Mouse (Mus musculus) liver, adult (tissue): ENCODE data around the gene Rfx4.
A peak's percentile ranks its signal among the peaks of the same experiment; 100 is the strongest.

Experiments used
- GATA4 ChIP-seq: IDR thresholded peaks from 2 replicates; pipeline ENCODE4 v1.6.1; 2014; ENCODE audit warnings: mild to moderate bottlenecking, low read length; ENCODE audit not compliant: insufficient replicate concordance

Gene Rfx4

DNA sequence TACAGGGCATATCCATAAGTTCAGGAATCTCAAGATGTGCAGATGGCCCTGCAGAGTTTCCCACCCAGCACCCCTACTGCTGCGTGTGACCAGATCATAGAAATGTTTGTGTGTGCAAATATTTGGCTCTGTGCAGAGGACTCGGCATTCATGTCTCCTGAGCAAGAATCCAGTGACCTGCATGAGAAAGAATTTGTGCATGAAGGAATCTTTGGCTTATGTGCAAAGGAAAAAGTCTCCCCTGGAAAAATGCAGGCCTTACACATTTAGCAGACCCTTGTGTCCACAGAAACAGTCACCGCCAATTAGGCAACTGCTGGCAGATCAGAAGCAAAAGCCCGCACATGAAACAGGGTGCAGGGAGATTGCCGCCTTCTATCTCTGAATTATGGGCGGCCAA, 22.4 kb upstream of the Rfx4 start:
- TF ChIP-seq GATA4: no peak

DNA sequence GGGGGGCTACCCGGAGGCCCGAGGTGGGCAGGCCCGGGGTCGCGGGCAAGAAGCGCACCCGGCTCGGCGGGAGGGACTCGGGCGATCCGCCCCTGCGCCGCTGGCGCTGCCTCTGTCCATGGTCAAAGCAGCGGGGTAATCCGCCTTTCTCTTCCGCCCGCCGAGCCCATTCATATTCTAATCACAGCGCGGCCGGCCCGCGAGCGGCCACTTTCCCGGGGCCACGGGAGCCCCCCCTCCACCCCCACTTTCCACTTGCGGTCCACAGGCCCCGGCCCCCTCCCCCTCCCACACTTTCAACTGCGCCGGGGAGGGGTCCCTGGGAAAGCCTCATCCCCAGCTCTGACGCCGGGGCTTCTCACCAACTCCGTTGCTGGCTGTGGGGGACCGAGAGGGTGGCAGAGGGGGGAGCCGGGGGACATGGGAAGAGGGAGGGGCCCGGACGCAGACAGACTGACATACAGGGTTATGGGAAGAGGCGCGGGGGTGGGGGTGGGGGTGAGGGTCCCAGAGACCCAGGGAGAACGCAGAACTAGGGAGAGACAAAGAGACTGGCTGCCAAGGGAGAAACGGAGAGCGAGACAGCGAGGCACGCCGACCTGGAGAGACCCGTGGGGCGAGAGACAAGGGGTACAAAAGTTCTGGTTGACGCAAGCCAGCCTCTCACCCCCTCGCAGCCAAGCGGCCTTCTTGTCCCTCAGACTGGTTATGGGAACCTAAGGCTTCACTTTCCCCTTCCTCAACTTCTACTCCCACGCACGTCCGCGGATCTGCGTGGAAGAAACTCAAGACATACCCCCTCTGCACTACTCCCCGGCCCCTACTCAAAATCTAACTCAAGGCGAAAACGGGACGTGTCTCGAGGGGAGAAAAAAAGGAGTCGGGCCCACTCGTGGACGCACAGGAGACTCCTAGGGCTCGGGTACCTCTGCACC, 744 bp upstream of the Rfx4 start:
- no peak for TF ChIP-seq GATA4

DNA sequence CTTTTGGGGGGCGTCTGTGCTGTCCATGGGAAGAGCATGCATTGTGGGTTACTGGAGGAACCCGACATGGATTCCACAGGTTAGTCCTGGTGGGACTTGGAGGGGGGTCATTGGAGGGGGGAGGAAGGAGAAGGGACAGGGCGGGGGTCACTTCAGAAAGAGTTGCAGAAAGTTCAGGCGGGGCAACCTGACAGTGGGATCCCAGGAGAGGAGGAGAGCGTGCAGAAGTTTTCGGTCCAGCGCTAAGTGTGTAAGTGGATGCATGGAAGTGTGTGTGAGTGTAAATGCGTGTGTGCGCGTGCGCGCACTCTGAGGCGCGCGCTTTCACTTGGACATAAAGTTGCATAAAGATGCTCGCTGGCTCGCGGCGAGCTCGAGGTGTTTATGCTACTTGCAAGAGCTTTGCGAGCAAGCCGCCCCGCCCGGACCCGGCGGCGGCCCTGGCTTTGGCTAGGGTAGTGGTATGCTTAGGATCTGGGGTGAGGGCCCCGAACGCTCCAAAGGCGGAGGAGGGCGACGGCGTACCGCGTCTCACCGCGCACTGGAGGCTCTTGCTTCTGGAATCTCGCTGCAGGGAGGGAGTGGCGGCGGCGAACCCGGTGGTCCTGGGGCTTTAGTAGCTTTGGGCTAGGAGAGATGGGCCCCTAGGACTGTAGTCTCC, 703 bp downstream of the Rfx4 start:
- TF ChIP-seq GATA4: no peak

GRCm38 (mm10) chr10:84757426-84758199, 1.8 kb downstream of the Rfx4 start:
- TF ChIP-seq GATA4: peak; percentile 15; the same call in 1 of the 2 replicates

DNA sequence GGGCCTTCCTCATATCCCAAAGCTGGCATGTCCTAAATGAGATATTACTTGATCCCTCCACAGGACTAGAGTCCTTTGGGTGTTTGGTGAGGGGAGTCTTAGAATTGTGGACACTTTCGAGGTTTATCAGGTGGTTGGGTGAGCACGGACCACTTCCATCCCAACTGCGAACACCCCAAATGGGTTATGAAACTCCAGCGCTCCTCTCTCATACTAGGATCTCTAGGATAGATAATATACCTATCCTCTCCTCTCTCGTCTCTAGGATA, 2.3 kb downstream of the Rfx4 start:
- TF ChIP-seq GATA4: no peak

- no peak for TF ChIP-seq GATA4
Observed at GRCm38 (mm10) chr10:84758483-84759431, 2.9 kb downstream of the Rfx4 start.

GRCm38 (mm10) chr10:84759511-84760117, 3.8 kb downstream of the Rfx4 start:
- no peak for TF ChIP-seq GATA4

GRCm38 (mm10) chr10:84760118-84761111, 4.6 kb downstream of the Rfx4 start:
- TF ChIP-seq GATA4: no peak

DNA sequence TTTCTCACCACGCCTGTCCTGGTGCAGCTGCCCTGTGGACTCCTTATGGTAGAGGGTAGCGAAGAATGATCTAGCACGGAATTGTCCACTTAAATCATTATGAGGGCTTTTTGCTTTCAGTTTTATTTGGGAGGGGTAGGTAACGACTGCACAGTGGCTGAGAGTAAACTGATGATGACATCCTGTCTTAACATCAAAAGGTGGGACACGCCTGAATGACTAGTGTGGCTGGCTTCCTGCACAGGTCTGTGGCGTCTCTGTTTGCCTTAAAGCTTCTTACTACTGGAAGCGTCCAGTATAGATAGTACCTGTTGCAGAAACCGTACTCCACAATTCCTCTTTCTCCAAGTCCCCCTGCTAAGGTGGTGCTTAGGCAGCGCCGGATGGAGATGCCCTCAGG, 12.9 kb downstream of the Rfx4 start:
- TF ChIP-seq GATA4: no peak

GRCm38 (mm10) chr10:84772380-84773130, 16.7 kb downstream of the Rfx4 start:
- no peak for TF ChIP-seq GATA4

DNA sequence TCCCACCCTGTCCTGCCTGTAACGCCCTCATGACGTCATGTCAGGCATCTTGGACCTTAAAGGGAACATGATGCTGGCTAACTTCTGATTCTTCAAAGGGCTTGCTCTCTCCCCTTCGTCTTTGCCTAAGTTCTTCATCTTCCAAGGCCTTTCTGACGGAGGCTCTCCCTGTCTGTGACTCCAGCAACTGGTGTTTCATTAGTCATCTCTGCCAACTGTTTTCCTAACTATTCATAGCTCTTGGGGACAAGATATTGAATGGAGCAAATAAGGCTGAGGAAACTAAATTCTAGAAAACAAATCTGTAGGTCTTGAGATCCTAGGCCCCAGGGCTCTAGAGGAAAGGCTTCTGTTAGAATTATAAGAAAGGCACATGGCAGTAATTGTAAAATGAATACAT, 18.0 kb downstream of the Rfx4 start:
- TF ChIP-seq GATA4: no peak

DNA sequence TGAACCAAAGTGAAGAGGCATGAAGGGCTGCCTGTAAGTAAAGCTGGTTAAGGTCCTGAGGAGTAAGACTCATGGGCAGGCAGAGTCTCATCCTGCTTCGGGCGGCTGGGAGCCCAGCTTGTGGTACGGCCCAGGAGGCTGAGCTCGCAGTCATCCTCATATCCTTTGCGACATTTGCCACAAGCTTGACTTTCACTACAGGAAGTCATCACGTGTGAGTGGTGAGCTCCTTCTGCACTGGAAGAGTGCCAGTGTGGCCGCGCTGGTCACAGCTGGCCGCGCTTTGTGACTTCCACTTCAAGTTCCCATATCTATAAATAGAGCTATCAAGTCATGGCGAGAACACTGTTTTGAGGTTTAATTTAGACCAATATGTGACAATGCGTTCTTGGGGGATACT, 18.7 kb downstream of the Rfx4 start:
- no peak for TF ChIP-seq GATA4
